Mouse (Mus musculus) urinary bladder, postnatal 4 days (tissue): ENCODE results near the gene Aldh4a1.

ENCODE experiments used
- DNase-seq, 2 experiments: peaks; one replicate each; pipeline ENCODE4 v3.0.0; 2021 to 2022; ENCODE audit warnings: low spot score in 2 of 2

The Aldh4a1 gene

DNA sequence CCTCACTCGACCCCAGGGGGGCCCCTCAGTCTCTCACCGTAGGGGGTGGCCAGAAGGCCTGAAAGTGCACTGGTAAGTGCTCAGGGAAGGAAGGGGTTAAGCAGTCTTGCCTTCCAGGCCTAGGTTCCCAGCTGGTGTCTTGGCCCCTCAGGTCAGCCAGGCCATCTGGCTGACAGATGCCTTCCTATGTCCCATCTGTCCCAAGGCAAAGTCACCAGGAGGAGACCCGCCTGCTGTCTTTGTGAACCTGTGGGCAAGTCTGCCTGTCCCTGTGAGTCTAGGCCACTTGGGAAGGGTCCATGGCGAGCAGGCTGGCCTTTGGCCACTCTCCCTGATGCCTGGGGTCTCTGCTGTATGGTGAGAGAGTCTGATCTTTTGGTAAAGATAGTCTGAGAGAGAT is 32.2 kb upstream of the Aldh4a1 start:
- DNase-seq, result no peak

DNA sequence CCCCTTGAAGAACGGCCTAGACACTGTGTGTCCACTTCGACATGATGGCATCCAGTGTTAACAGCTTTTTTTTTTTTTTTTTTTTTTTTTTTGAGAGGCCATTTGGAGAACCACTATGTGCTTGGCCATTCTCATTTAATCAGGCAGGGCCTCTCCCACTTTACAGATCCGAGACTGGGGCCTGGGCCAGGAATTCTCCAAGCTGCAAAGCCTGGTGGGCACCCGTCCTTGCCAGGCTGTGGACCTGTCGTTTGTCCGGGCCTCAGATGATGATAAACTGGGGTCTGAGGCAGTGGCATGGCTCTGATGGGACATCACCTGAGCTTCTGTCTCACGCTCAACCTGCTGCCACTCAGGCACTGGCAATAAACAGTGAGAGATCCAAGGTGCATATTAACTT is 29.8 kb upstream of the Aldh4a1 start:
- DNase-seq, result no peak

GRCm38 (mm10) chr4:139593383-139593782 is 29.3 kb upstream of the Aldh4a1 start:
- no peak for DNase-seq

- no peak for DNase-seq
Observed at GRCm38 (mm10) chr4:139594062-139594461, 28.6 kb upstream of the Aldh4a1 start.

GRCm38 (mm10) chr4:139596715-139597114 is 26.0 kb upstream of the Aldh4a1 start:
- no peak for DNase-seq

- no peak for DNase-seq
Observed at GRCm38 (mm10) chr4:139597286-139598284, 25.1 kb upstream of the Aldh4a1 start.

- no peak for DNase-seq
Observed at GRCm38 (mm10) chr4:139598356-139598755, 24.3 kb upstream of the Aldh4a1 start.

GRCm38 (mm10) chr4:139598950-139599518 is 23.6 kb upstream of the Aldh4a1 start:
- DNase-seq, result peak; percentile 86 to 90

- no peak for DNase-seq
Observed at GRCm38 (mm10) chr4:139601519-139602356, 20.9 kb upstream of the Aldh4a1 start.

GRCm38 (mm10) chr4:139602357-139603244 is 20.1 kb upstream of the Aldh4a1 start, which contains the start of gene Gm21969:
Gene Gm21969, plus strand, starts transcription at chr4:139603186.
- DNase-seq, result no peak

GRCm38 (mm10) chr4:139605216-139605615 is 17.4 kb upstream of the Aldh4a1 start:
- no peak for DNase-seq

GRCm38 (mm10) chr4:139606732-139607131 is 15.9 kb upstream of the Aldh4a1 start:
- no peak for DNase-seq

DNA sequence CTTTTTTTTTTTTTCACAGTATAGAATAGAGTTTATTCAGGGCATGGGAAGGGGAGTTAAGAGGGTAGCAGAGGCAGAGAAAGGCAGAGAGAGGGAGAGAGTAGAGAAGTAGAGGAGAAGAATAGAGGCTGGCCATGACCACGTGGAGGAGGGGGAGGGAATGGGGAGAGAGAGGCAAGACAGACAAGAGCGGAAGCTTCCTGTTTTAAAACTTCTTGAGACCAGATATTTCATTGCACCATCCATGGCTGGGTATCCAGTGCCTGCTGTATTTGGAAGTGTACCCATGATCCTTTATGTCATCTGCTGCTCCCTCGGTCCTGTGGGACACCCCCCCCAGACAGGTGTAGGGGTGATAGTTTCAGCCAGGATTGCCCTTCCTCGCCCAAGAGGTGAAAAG is 13.7 kb upstream of the Aldh4a1 start:
- no peak for DNase-seq

GRCm38 (mm10) chr4:139610954-139611353 is 11.7 kb upstream of the Aldh4a1 start:
- no peak for DNase-seq

- DNase-seq, result peak; percentile 73 to 86
Observed at GRCm38 (mm10) chr4:139611542-139611953, 11.1 kb upstream of the Aldh4a1 start.

DNA sequence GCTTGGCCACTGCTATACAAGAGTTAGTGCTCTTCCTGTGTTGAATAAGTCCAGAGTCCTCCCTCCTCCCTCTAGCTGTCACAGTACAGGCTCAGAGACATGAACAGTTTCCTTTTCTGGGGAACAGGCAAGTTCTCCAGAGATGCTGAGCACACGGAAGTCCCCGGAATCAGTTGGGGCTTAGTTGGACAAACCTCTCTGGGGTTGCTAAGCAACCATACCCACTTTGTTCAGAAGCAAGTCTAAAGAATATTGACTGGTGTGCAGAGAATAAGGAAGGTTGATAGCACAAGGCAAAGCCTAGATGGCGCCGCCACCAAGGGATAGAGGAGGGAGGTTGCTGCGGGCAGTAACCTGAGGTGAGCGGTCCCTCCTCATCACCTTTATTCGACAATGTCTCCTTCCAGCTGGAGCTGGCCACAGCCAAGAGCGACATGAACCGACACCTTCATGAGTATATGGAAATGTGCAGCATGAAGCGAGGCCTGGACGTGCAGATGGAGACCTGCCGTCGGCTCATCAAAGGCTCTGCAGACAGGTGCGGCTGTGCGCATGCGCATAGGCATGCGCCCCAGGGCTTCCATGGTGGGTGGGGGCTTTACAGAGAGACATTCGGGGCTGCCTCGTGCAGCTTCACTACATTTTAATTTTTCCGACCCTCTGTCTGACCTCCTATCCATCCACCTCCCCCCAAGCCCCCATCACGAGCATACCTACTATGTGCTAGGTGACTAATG is 8.0 kb upstream of the Aldh4a1 start:
- DNase-seq, result no peak

DNA sequence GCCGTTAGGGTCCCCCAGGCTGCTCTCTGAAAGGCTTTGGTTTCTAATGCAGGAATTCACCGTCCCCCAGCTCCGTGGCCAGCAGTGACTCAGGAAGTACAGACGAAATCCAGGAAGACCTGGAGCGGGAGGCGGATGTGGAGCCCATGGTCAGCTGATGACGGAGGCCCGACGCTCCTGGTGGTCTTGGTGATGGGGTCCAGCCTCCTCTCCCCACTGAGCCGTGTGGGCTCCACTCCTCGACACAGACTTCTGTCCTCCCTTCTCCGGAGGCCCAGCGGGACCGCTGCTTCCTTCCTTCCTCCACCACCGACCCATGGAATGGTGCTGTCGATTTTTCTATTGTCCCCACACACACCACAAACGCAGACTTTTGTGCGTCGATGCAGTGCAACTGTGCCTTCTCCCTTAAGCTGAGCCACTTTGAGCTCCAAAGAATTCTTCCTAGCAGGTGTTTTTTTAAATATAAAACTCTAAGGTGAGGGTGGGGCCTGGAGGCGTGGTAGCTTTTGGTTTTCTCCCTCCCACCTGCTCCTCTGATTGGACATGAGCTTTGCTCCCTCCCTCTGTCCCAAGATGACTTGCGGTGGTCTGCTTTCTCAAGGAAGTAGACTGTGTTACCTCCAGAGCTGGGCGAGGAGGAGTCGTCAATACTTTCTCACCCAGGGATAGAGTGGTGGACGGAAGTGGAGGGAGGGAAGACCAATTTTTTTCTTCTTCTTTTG is 6.2 kb upstream of the Aldh4a1 start:
- no peak for DNase-seq

DNA sequence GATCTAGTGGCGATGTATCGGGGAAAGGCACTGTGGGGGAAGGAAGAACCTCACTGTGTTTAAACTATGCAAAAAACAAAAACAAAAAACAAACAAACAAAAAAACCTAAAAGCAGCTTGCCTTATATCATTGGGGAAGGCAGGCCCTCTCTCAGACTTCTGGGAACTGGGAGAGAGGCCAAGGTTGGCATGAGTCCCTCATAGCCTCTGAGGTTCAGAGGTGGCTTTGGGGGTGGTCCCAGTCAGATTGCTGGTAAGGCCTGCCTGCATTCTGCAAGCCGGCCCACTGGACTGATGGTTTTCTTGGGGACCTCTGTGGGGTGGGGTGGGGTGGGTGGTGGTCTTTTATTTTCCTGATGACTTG is 5.7 kb upstream of the Aldh4a1 start:
- no peak for DNase-seq

DNA sequence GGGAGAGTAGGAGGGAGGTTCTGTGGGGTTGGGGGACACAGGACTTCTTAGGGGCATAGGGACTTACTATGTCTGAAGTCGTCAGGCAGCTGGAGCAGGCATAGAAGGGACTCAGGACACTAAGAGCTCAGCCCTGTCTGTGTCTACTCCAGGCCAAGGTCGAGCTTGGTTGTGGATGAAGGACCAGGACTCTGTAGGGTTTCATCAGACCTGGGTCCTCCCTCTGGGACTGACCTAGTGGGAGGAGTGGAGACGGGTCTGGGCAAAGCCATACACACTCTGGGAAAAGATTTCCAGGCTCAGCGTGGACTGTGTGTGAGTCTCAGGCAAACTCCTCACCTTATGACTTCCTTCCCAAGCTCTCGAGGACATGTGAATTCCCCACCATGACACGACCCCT is 2.9 kb upstream of the Aldh4a1 start:
- DNase-seq, result no peak
